Mouse (Mus musculus): ENCODE results near the gene Mn1. TPM values are rescaled to one million over a fixed set of nuclear protein-coding genes. Genes with fewer than 3 reads are reported as not detected.
A peak's percentile ranks its signal among the peaks of the same experiment; 100 is the strongest.

Gene Mn1
- polyA plus RNA-seq, 1 experiment, result 14.8 TPM

DNA sequence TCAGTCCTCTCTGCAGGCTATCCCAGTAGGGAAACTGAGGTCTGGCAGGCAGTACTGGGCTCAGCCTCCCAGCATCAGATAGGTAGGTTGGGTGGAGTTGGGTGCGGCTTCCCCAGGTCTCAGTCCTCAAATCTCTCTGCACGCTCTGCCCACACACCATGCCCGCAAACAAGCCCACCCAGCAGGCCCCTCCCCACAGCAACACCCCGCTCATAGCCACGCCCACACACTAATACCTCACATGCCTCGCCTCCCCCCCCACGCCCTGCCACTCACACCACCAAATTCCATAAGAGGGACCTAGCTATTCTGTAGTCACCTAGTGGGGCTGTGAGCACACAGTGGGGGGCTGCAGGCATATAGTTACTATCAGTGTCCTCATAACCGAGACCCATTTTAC, 21.7 kb downstream of the Mn1 start:
- no peak for TF ChIP-seq POLR2A (IDR thresholded peaks at IDR 0.05; ENCODE audit: extremely low read depth, insufficient read depth, low read length)
- no peak for TF ChIP-seq CTCF (IDR thresholded peaks at IDR 0.05; ENCODE audit: extremely low read depth, insufficient read depth, low read length)

DNA sequence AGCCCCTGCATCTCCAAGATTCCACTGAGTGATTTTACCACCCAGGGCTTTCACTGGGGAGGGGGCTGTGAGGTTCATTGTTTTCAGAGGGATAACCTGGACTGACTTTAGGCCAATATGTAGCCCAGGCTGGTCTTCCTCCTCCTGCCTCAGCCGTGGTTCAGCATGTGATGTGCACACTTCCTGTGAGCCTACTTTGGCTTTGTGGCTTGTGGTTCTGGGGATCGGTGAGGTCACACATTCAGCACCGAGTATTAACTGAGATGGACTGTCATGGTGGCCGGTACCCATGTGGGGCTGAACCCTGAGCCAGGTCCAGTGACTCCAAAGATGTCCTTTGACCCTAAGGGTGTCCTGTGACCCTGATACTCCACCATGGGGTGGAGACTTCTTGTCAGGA, 23.1 kb downstream of the Mn1 start:
- no peak overlapping the region for H3K4me3 ChIP-seq (ENCODE audit: insufficient read depth, low read length)
- H3K27ac ChIP-seq (ENCODE audit: insufficient read depth, low read length), result no peak overlapping the region
- TF ChIP-seq POLR2A (IDR thresholded peaks at IDR 0.05; ENCODE audit: extremely low read depth, insufficient read depth, low read length) (no peak), CTCF (IDR thresholded peaks at IDR 0.05; ENCODE audit: extremely low read depth, insufficient read depth, low read length) (no peak)
- peaks cover 8% of the 10 kb centered on the region for H3K4me1 ChIP-seq (ENCODE audit: control insufficient read depth, insufficient read depth, low read length)

More for the DNA sequence above, 21.7 kb downstream of the Mn1 start:
- no peak overlapping the region for H3K4me3 ChIP-seq (ENCODE audit: insufficient read depth, low read length)
- no peak overlapping the region for H3K27ac ChIP-seq (ENCODE audit: insufficient read depth, low read length)
- H3K4me1 ChIP-seq (ENCODE audit: control insufficient read depth, insufficient read depth, low read length), result peaks cover 9% of the 10 kb centered on the region

DNA sequence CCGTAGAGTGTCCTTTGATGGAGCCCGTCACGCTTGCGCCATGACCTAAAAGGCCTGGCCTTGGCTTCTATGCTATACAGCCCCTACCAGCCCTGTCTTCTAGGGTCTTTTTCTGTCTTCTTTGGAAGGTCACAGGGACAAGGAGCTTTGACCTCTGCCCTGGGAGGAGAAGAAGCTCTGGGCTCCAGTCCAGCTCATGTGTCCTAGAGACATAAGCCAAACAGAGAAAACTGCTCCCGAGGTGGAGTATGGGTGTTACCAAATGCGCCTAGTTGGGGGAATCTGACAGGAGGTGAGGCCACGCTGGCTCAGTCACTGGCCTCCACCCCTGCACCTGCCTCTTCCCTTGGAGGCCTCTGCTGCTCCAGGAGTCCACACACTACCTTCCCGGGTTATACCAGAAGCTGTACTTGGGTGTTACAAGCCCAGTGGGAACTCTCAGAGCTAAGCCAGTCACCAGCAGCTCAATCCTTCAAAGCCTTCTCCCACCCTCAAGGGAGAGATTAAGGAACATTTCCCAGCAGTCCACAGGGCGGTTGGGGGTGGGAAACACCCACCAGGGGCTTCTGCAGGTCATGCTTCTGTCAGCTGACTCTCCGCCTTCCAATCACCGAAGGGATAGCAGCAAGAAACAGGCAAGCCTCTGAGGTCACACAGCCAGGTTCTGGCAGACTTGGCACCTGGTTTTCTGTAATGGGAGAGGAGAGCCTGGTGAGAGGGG, 25.1 kb downstream of the Mn1 start:
- no peak overlapping the region for H3K4me3 ChIP-seq (ENCODE audit: insufficient read depth, low read length)
- TF ChIP-seq CTCF (IDR thresholded peaks at IDR 0.05; ENCODE audit: extremely low read depth, insufficient read depth, low read length) (no peak), POLR2A (IDR thresholded peaks at IDR 0.05; ENCODE audit: extremely low read depth, insufficient read depth, low read length) (no peak)
- H3K27ac ChIP-seq (ENCODE audit: insufficient read depth, low read length), result no peak overlapping the region
- peaks cover 6% of the 10 kb centered on the region; the same call in 1 of the 2 replicates for H3K4me1 ChIP-seq (ENCODE audit: control insufficient read depth, insufficient read depth, low read length)

DNA sequence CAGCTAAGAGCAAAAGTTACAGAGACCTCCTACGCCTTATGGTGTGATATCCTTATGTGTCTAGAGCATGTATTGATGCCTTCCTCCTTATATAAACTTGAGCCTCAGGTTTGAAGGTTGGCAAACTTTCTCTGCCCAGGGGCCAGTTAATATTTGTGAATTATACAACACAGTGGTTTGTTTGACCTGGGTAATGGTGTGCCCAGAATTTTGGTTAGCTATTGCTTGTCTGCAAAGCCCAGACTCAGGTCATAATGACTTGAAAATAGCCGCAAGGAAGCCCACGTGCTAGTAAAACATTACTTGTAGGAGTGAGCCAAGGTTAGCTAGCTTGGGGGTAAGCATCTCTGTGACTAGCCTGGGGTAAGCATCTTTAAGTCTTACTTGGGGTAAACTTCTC, 26.5 kb downstream of the Mn1 start:
- Histone ChIP-seq H3K27ac (ENCODE audit: insufficient read depth, low read length) (no peak overlapping the region), H3K4me3 (ENCODE audit: insufficient read depth, low read length) (no peak overlapping the region), H3K4me1 (ENCODE audit: control insufficient read depth, insufficient read depth, low read length) (peaks cover 4% of the 10 kb centered on the region)
- TF ChIP-seq CTCF (IDR thresholded peaks at IDR 0.05; ENCODE audit: extremely low read depth, insufficient read depth, low read length), result no peak
- TF ChIP-seq POLR2A (IDR thresholded peaks at IDR 0.05; ENCODE audit: extremely low read depth, insufficient read depth, low read length), result no peak

DNA sequence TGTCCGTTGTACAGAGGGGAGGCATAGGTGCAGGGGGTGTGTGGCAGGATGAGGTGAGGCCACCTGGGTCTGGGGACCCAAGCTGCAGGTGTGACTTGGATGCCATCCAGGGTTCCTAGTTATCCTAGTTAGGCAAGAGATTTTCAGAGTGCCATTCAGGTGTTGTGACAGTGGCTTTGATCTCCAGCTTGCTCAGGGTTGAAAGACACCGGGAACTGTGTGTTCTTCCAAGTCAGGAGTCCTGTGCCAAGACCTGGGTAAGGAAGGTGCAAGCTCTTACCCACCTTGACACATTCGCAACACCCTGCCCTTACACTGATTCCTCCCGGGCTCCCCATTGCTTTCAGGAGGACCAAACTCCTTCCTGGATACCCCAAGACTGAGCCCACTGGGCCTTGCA, 27.2 kb downstream of the Mn1 start:
- Histone ChIP-seq H3K4me1 (ENCODE audit: control insufficient read depth, insufficient read depth, low read length) (peaks cover 10% of the 10 kb centered on the region), H3K27ac (ENCODE audit: insufficient read depth, low read length) (no peak overlapping the region), H3K4me3 (ENCODE audit: insufficient read depth, low read length) (no peak overlapping the region)
- TF ChIP-seq POLR2A (IDR thresholded peaks at IDR 0.05; ENCODE audit: extremely low read depth, insufficient read depth, low read length), result no peak
- no peak for TF ChIP-seq CTCF (IDR thresholded peaks at IDR 0.05; ENCODE audit: extremely low read depth, insufficient read depth, low read length)

DNA sequence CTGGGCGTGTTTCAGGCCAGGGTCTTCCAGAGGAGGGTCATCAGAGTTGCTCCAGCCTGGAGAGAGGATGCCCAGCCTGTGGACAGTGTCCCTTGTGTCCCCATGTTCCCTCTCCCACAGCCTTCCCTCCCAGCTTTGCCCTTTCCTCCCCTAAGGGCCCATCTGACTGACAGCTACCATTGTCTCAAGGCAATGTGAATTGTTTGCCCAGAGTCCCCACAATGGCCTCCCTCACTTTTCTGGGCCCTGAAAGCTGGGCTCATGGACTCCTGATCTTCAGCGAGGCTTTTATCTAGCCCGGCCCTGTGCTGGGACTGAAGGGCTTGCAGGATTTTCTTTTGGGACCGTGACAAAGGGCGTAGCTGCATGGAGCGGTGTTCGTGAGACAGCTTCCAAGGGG, 29.5 kb downstream of the Mn1 start:
- TF ChIP-seq POLR2A (IDR thresholded peaks at IDR 0.05; ENCODE audit: extremely low read depth, insufficient read depth, low read length), result no peak
- TF ChIP-seq CTCF (IDR thresholded peaks at IDR 0.05; ENCODE audit: extremely low read depth, insufficient read depth, low read length), result no peak
- no peak overlapping the region for H3K4me3 ChIP-seq (ENCODE audit: insufficient read depth, low read length)
- no peak overlapping the region for H3K27ac ChIP-seq (ENCODE audit: insufficient read depth, low read length)
- peaks cover 19% of the 10 kb centered on the region for H3K4me1 ChIP-seq (ENCODE audit: control insufficient read depth, insufficient read depth, low read length)

DNA sequence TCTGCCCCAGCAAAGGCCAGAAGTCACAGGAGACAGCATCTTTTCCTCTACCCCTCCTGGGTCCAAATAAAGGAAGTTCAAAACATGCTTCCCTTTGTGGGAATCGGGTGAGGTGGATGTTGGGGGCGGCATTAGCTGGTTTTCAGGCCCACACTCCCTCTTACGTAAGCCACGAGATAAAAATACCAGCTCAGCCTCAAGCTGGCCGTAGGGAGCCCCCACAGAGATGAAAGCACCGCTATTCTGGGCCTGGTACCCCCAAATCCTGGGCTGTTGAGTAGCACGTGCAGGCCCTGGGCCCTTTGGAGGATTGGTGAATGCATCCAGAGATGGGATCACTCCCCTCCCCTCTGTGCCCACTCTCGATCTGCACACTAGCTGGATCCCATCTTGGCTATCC, 32.5 kb downstream of the Mn1 start:
- H3K4me1 ChIP-seq (ENCODE audit: control insufficient read depth, insufficient read depth, low read length), result peaks cover 17% of the 10 kb centered on the region
- H3K4me3 ChIP-seq (ENCODE audit: insufficient read depth, low read length), result no peak overlapping the region
- H3K27ac ChIP-seq (ENCODE audit: insufficient read depth, low read length), result peak overlapping the region; percentile 58
- TF ChIP-seq CTCF (IDR thresholded peaks at IDR 0.05; ENCODE audit: extremely low read depth, insufficient read depth, low read length) (no peak), POLR2A (IDR thresholded peaks at IDR 0.05; ENCODE audit: extremely low read depth, insufficient read depth, low read length) (no peak)

DNA sequence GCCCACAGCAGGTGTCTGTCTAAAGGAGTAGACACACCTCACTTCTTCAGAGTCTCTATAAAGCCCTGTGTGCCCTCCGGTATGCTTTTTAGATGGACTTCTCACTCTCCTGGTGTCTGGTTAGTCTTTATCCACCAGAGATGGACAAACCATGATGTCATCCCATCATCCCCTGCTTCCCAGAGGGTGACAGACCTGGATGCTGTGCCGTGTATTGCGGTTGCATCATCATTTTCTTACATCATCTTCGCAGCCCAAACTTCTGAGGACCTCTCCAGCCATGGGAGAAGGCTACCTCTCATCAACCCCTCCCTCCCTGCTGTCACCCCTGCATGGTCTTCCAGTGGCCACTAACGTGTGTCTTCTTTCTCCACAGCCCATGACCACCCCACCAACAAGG, 37.1 kb downstream of the Mn1 start:
- no peak overlapping the region for H3K4me3 ChIP-seq (ENCODE audit: insufficient read depth, low read length)
- H3K27ac ChIP-seq (ENCODE audit: insufficient read depth, low read length), result no peak overlapping the region
- TF ChIP-seq CTCF (IDR thresholded peaks at IDR 0.05; ENCODE audit: extremely low read depth, insufficient read depth, low read length) (no peak), POLR2A (IDR thresholded peaks at IDR 0.05; ENCODE audit: extremely low read depth, insufficient read depth, low read length) (no peak)
- H3K4me1 ChIP-seq (ENCODE audit: control insufficient read depth, insufficient read depth, low read length), result peaks cover 11% of the 10 kb centered on the region

DNA sequence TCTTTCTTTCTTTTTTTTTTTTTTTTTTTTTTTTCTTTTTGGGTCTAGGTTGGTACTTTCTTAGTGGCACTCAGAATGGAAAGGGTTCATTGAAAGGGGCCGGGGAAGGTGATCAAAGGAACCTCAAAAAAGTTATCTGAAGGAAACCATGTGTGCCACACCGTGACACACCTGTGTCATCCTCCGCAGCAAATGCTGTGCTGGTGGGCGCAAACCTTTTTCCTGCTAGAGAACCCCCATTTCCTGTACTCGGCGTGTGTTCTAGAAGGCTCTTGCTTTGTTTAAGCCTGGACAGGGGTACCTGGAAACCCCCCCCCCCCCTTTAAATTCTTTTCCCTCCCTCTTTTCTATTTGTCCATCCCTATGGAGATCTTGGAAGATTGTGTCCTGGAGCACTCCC, 37.7 kb downstream of the Mn1 start:
- Histone ChIP-seq H3K4me3 (ENCODE audit: insufficient read depth, low read length) (no peak overlapping the region), H3K27ac (ENCODE audit: insufficient read depth, low read length) (no peak overlapping the region), H3K4me1 (ENCODE audit: control insufficient read depth, insufficient read depth, low read length) (peaks cover 7% of the 10 kb centered on the region)
- TF ChIP-seq POLR2A (IDR thresholded peaks at IDR 0.05; ENCODE audit: extremely low read depth, insufficient read depth, low read length), result no peak
- no peak for TF ChIP-seq CTCF (IDR thresholded peaks at IDR 0.05; ENCODE audit: extremely low read depth, insufficient read depth, low read length)

DNA sequence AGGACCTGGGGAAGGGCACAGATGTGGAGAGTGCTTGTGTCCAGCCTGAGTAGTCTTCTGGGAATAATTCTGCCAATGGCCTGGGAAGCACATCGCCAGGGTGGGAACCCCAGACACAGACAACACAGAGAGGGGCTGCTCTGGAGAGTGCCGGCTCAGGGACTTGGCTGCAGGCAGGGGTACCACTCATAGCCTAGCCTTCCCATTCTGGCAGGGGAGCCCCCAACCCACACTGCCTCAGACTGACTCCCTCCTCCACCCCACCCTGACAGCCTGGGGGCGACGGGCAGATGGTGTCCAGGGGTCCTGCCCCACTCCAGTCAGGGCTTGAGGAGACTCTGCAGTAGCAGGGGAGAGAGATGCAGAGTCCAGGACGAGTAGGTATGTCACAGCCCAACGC, 41.5 kb downstream of the Mn1 start:
- no peak overlapping the region for H3K4me3 ChIP-seq (ENCODE audit: insufficient read depth, low read length)
- no peak overlapping the region for H3K27ac ChIP-seq (ENCODE audit: insufficient read depth, low read length)
- TF ChIP-seq CTCF (IDR thresholded peaks at IDR 0.05; ENCODE audit: extremely low read depth, insufficient read depth, low read length), result no peak
- no peaks in the 10 kb centered on the region for H3K4me1 ChIP-seq (ENCODE audit: control insufficient read depth, insufficient read depth, low read length)

Data from cortical plate, adult 2 months (tissue).